Mouse (Mus musculus) brain, embryonic 14.5 days (tissue): Measurements from ENCODE around the gene Arhgef10l. TPM values are rescaled to one million over a fixed set of nuclear protein-coding genes. Genes with fewer than 3 reads are reported as not detected.

Source experiments
- DNase-seq: peaks from one replicate; pipeline ENCODE4 v3.0.0-alpha.2; 2011; ENCODE audit warnings: low read depth
- CTCF ChIP-seq: fragments of 200-500 bp; IDR thresholded peaks from 2 replicates; pipeline ENCODE4 v1.5.1; 2012; ENCODE audit warnings: inconsistent platforms, mild to moderate bottlenecking, moderate library complexity, borderline replicate concordance; ENCODE audit not compliant: insufficient read depth, insufficient read length; ENCODE audit errors: extremely low read depth
- POLR2A ChIP-seq: fragments of 200-500 bp; IDR thresholded peaks from 2 replicates; pipeline ENCODE4 v1.6.1; 2012; ENCODE audit warnings: mild to moderate bottlenecking, inconsistent platforms, borderline replicate concordance; ENCODE audit not compliant: poor library complexity, insufficient read depth, insufficient read length, severe bottlenecking; ENCODE audit errors: extremely low read depth
- polyA plus RNA-seq: library from polyadenylated mRNA; depleted of rRNA; stranded (reverse); fragments of >200 nt; gene quantifications from 2 replicates; pipeline ENCODE4 v1.2.3, GENCODE M21; 2012

The Arhgef10l gene
- polyA plus RNA-seq, 1 experiment, result 45.9 TPM

DNA sequence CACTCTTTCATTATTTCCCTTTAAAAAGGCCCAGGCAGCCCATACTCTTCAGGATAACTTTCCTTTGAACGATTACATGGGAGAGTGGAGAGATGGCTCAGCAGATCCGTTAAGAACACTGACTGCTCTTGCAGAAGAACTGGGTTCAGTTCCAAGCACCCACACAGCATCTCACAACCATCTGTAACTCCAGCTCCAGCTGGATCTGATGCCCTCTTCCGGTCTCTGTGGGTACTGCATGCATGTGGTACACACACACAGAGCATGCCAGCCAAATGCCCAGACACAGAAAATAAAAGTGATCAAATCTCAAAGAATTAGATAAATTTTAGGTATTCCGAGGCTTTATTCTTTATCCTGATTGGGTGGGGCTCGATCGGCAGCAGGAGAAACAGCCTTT is 115.1 kb downstream of the Arhgef10l start:
- no peak for DNase-seq
- TF ChIP-seq CTCF, result peak; percentile 14; the same call in 1 of the 2 replicates
- TF ChIP-seq POLR2A, result no peak

DNA sequence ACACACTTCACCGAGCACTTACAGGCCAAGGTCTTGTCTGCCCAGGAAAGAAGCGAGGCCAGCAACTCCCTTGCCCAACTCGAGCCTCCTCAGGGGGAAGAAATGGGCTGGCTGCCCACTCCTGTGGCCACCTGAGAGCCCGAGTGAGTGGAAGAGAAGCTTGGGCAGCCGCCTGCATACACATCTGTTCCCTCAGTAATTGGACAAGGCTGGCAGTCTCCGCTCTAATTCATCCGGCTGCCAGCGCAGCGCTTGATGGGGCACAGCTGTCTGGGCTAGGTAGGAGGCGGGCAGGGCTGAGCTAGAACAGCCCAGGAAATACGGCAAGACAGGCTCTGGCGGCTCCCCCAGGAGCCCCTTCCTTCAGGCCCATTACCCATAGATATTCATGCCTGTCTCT is 115.8 kb downstream of the Arhgef10l start:
- TF ChIP-seq POLR2A (no peak), CTCF (no peak)
- DNase-seq, result peak; percentile 79

DNA sequence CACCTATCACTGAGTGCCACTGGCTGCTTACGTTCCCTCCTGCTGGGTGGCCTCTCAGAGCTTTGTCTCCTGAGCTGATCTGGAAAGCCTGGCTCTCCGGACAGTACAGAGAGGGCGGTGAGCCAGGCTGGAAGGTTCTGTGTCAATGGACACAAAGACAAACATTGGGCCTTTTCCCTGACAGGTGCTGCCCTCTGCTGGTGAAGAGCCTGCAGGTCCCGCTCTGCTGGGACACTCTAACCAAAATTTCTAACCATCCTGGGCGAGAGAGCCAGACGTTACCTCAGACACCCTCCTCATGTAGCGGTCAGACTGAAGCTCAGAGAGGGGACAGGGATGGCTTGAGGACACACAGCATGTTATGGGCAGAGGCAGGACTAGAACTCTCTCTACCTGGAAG is 118.3 kb downstream of the Arhgef10l start:
- TF ChIP-seq POLR2A, result no peak
- TF ChIP-seq CTCF, result peak; percentile 94
- DNase-seq, result peak; percentile 80

DNA sequence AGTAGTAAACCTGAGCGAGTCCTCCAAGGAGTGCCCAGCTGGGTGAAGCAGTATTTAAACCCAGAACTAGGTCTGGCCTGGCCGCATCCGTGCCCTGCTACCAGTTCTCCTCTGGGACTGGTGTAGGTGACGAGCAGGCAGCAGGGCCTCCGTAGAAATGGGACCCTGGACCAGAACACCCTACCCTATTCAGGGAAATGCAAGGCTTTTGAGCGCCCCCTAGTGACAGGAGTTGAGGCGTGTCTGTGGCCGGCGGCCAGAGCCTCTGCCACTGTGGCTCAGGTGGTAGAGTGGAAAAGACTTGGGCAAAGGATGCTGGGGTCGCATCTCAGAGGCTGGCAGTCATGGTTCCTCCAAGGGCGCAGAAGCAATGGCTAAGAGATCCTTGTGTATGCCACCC is 126.7 kb downstream of the Arhgef10l start:
- TF ChIP-seq CTCF (peak; percentile 90), POLR2A (no peak)
- DNase-seq, result peak; percentile 79

DNA sequence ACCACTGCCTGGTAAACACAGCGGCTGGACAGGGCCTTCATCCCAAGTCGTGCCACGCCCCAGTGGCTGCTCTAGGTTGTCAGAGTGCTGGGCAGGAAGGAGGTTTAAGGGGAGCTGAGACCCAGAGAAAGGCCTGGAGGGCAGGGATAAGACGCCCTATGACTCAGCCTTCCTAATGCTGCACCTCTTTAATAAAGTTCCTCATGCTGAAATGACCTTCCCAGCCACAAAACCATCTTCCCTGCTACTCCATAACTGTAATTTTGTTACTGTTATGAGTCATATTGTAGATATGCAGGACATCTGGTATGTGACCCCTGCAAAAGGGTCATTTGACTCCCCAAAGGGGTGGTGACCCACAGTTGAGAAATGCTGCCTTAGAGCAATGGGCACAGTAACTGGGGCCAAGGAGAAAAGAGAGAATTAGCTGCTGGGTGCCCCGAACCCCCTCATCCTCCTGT is 128.2 kb downstream of the Arhgef10l start:
- no peak for DNase-seq
- TF ChIP-seq CTCF (no peak), POLR2A (no peak)

DNA sequence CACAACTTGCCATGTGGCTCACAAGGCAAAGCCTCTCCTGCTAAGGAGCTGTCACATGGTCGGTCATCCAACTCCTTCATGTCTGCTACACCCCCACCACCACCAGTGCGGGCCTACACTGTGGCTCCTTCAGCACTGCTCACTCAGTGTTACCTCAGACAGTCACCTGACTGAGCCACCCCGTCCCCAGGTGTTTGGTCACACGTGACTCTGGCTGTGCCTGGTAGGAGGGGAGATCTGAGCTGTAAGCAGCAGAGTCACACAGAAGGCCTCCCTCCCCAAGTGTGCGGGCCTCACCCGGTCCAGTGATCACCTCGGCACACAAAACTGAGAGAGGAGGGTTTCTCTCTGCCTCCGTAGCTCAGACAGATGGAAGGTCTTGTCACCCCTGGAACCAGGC is 130.5 kb downstream of the Arhgef10l start:
- TF ChIP-seq CTCF, result no peak
- no peak for TF ChIP-seq POLR2A
- no peak for DNase-seq

DNA sequence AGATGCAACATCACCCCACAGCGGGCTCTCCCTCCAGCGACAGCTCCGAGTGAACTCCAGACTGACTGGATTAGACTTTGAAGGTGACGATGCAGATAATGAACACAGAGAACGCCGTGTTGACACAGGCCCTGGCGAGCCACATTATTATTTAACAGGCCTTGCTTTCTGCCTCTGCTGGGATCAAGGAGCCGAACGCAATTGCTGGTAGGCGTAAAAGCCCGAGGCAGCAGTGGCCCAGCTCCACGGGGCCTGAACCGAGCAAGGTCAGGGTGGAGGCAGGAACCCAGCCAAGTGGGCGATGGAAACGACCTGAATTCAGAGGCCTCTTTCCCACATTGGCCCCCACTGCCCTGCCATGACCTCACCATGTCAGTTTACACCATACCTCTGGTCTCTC is 133.5 kb downstream of the Arhgef10l start:
- TF ChIP-seq POLR2A, result no peak
- no peak for TF ChIP-seq CTCF
- peak; percentile 78 for DNase-seq

DNA sequence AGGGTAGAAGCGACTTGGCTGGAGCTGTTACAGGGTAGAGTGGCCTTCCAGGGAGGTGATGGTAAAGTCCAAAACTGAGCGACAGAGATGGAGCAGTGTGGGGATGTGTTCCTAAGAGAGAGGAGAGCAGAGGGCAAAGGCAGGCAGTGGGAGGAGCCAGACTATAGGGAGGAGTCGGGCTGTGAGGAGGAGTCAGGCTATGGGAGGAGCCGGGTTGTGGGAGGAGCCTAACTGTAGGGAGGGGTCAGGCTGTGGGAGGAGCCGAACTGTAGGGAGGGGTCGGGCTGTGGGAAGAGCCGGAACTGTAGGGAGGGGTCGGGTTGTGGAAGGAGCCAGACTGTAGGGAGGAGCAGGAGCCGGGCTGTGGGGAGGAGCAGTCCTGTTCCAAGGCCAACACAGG is 134.8 kb downstream of the Arhgef10l start:
- no peak for DNase-seq

DNA sequence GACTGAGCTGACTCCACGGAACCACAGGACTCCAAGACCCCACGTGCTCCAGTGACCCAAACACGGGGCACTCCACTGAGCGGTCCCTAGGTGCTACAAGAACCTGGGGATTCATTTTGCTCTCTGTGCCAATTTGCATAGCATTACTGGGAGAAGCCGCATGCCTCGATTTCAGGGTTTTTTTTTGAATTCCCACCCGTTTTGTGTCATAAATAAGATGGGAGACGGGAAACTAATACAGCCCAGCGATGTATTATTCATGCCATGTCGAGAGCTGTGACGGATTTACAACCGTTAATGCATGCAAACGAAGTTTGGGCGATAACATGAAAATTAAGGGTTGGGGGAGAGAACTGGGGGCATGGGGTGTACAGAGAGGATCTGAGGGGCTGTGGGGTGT is 136.1 kb downstream of the Arhgef10l start:
- DNase-seq, result peak; percentile 59

More for the DNA sequence above, 134.8 kb downstream of the Arhgef10l start:
- TF ChIP-seq POLR2A, result no peak
- TF ChIP-seq CTCF, result no peak

DNA sequence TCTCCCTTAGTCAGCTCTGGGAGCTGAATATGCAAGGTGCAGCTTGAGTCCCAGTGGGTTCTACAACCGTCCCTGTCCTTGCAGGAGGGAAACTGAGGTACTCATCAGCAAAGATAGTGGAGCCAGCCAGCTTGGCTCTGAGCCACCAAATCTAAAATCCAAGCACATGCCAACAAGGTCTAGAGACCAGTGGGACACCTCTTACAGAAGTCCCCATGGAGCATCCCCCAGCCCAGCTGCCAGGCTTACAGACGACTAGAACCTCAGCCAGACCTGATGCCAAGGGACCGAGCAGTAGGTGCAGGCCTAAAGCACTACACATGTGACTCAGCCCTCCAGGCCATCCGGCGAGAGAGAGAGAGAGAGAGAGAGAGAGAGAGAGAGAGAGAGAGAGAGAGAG is 137.4 kb downstream of the Arhgef10l start:
- TF ChIP-seq CTCF (no peak), POLR2A (no peak)
- DNase-seq, result no peak

More for the DNA sequence above, 136.1 kb downstream of the Arhgef10l start:
- TF ChIP-seq POLR2A (no peak), CTCF (no peak)

DNA sequence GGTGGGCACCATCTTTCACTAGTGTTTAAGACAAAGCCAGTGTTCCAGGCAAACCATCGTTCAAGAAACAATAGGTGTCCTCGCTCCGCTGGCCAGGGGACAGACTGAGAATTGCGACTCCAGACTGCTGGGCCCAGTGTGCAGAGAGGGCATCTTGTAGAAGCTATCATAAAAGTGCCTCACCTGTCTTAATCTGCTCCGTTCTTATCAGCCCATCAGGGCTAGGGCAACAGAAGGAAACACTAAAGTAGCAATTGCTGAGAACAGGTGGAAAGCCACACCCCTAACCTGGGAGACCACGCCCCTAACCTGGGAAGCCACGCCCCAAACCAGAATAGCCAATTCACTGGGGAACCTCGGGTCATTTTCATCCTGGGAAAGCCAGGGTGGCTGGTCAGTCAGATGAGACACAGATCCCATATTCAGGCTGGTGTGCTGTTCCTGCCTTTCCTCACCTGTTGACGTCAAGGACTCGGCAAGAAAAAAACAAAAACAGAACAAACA is 140.1 kb downstream of the Arhgef10l start:
- no peak for DNase-seq
- TF ChIP-seq POLR2A, result no peak
- TF ChIP-seq CTCF, result no peak

DNA sequence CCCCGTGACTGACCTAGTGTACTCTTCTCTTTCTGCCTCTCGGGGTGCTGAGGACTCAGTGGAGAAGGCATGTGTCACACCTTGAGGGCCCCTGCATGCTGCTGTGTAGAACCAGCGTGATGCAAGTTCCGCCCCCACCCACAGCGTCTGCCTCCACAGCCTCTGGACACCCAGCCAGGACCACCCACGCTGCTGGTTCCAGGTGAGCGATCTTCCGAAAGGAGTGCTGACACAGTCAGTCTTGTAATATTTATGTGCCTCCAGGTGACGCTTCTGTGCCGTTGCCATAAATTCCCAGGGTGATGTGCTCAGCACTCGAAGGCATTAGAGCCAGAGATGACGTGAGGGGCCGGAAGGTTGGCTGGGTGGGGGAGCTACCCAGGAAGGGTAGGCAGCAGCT is 140.9 kb downstream of the Arhgef10l start:
- DNase-seq, result no peak
- TF ChIP-seq POLR2A (no peak), CTCF (no peak)
